Mouse (Mus musculus): ENCODE data around the gene Fastkd5. TPM values are rescaled to one million over a fixed set of nuclear protein-coding genes. Genes with fewer than 3 reads are reported as not detected.

Fastkd5 gene
- polyA plus RNA-seq (2014; fragmentation: Nextera tagmentation; extraction: Ambion mirVana): 23.8 and 24.7 TPM in 2 replicates

DNA sequence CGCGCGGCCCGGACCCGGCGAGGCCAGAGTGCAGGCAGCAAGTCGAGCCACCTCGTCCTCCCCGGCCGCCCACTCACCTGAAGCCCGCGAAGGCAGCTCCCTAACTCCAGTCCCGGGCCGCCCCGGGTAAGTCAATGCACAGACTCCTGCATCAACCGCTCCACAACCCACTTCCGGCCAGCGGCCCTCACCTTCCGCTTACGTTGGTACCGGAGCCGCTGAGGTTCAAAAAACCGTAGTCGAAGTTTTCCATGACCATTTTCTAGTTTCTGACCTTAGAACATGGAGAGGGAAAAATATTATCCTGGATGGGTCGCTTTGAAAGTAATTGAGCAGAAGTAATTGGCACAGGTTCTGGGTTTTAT lies at the start of gene Fastkd5, which contains the start of gene Ubox5:
Gene Fastkd5, minus strand, starts transcription at position 189 of the 365 bp plus-strand sequence.
Gene Ubox5, minus strand, starts transcription at position 200 of the 365 bp plus-strand sequence.
- Histone ChIP-seq H3K4me2 (ENCODE audit: low read depth, low read length) (peak within 1 kb of the TSS; percentile 78), H3K9me3 (replicated peaks; ENCODE audit: control insufficient read depth, low read length) (no peaks in the 10 kb centered on the region), H3K27ac (replicated peaks; ENCODE audit: low read depth, low read length) (no peak within 1 kb of the TSS), H3K27me3 (ENCODE audit: control insufficient read depth, insufficient read depth, low read length) (peaks cover 4% of the 10 kb centered on the region), H3K4me1 (ENCODE audit: control insufficient read depth, insufficient read depth, low read length) (peaks cover 2% of the 10 kb centered on the region; the same call in 1 of the 2 replicates), H3K9ac (replicated peaks; ENCODE audit: low read length) (peak within 1 kb of the TSS; percentile 92), H3K36me3 (replicated peaks; ENCODE audit: control insufficient read depth, insufficient read depth, low read depth, low read length) (no peaks in the 10 kb centered on the region; the same call in 1 of the 2 replicates), H3K4me3 (ENCODE audit: low read depth, low read length) (peak within 1 kb of the TSS; percentile 82)
- WGBS: 0% methylated on average over 25 of the region's 25 CpGs
- DNase-seq (ENCODE audit: low spot score) (peak; percentile 93), ATAC-seq (replicated peaks; ENCODE audit: insufficient number of reproducible peaks, low FRiP score, low TSS enrichment, low read depth) (peak; percentile 67)

- ATAC-seq (replicated peaks; ENCODE audit: insufficient number of reproducible peaks, low FRiP score, low TSS enrichment, low read depth): no peak
- H3K36me3 ChIP-seq (replicated peaks; ENCODE audit: control insufficient read depth, insufficient read depth, low read depth, low read length): peaks cover 11% of the 10 kb centered on the region
- H3K4me3 ChIP-seq (ENCODE audit: low read depth, low read length): no peak overlapping the region
- no peak overlapping the region for H3K9ac ChIP-seq (replicated peaks; ENCODE audit: low read length)
- no peaks in the 10 kb centered on the region for H3K4me1 ChIP-seq (ENCODE audit: control insufficient read depth, insufficient read depth, low read length)
- no peak overlapping the region for H3K27ac ChIP-seq (replicated peaks; ENCODE audit: low read depth, low read length)
- no peak overlapping the region for H3K4me2 ChIP-seq (ENCODE audit: low read depth, low read length)
- no peaks in the 10 kb centered on the region for H3K27me3 ChIP-seq (ENCODE audit: control insufficient read depth, insufficient read depth, low read length)
- WGBS: 94% methylated on average over 12 of the region's 12 CpGs
- no peaks in the 10 kb centered on the region for H3K9me3 ChIP-seq (replicated peaks; ENCODE audit: control insufficient read depth, low read length)
- DNase-seq (ENCODE audit: low spot score): no peak
Observed at GRCm38 (mm10) chr2:130679154-130679553, 49.3 kb upstream of the Fastkd5 start.

DNA sequence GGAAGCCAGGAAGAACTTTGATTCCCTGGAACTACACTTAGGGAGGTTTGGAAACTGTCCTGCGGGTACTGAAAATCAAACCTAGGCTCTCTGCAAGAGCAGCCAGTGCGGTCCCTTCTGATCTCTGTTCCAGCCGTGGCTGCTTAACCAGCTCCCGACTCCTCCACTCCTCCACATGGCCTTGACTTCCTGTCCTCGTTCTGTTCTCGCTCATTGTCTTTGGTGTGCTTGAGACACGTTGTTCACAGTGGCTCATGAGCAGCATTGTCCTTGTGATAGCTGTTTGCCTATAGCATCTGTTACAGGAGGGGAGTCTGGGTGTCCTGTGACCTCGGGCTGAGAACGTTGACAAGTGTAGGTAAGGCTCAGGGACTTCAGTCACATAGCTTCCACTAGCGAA lies 47.4 kb upstream of the Fastkd5 start:
- no peak for DNase-seq (ENCODE audit: low spot score)
- Histone ChIP-seq H3K4me1 (ENCODE audit: control insufficient read depth, insufficient read depth, low read length) (no peaks in the 10 kb centered on the region), H3K36me3 (replicated peaks; ENCODE audit: control insufficient read depth, insufficient read depth, low read depth, low read length) (peaks cover 17% of the 10 kb centered on the region), H3K27me3 (ENCODE audit: control insufficient read depth, insufficient read depth, low read length) (no peaks in the 10 kb centered on the region), H3K9ac (replicated peaks; ENCODE audit: low read length) (no peak overlapping the region), H3K9me3 (replicated peaks; ENCODE audit: control insufficient read depth, low read length) (no peaks in the 10 kb centered on the region), H3K27ac (replicated peaks; ENCODE audit: low read depth, low read length) (no peak overlapping the region), H3K4me3 (ENCODE audit: low read depth, low read length) (no peak overlapping the region), H3K4me2 (ENCODE audit: low read depth, low read length) (no peak overlapping the region)
- no peak for ATAC-seq (replicated peaks; ENCODE audit: insufficient number of reproducible peaks, low FRiP score, low TSS enrichment, low read depth)
- WGBS: 89% methylated on average over 10 of the region's 10 CpGs

- peak; percentile 40 for ATAC-seq (replicated peaks; ENCODE audit: insufficient number of reproducible peaks, low FRiP score, low TSS enrichment, low read depth)
- Histone ChIP-seq H3K4me2 (ENCODE audit: low read depth, low read length) (peak within 1 kb of the TSS; percentile 82), H3K9me3 (replicated peaks; ENCODE audit: control insufficient read depth, low read length) (no peaks in the 10 kb centered on the region), H3K27ac (replicated peaks; ENCODE audit: low read depth, low read length) (peak within 1 kb of the TSS; percentile 32; the same call in 1 of the 2 replicates), H3K27me3 (ENCODE audit: control insufficient read depth, insufficient read depth, low read length) (no peaks in the 10 kb centered on the region), H3K4me1 (ENCODE audit: control insufficient read depth, insufficient read depth, low read length) (0 out of 2 replicates have a peak, but pooled peaks cover 2% of the 10 kb centered on the region), H3K36me3 (replicated peaks; ENCODE audit: control insufficient read depth, insufficient read depth, low read depth, low read length) (no peaks in the 10 kb centered on the region; the same call in 1 of the 2 replicates), H3K9ac (replicated peaks; ENCODE audit: low read length) (peak within 1 kb of the TSS; percentile 77), H3K4me3 (ENCODE audit: low read depth, low read length) (peak within 1 kb of the TSS; percentile 75)
- under 1% methylated on average over 31 of the region's 31 CpGs for whole genome bisulfite sequencing
- peak; percentile 94 for DNase-seq (ENCODE audit: low spot score)
Observed at GRCm38 (mm10) chr2:130667559-130667958, 37.7 kb upstream of the Fastkd5 start, which contains the start of gene Itpa. Gene Itpa (plus strand): TSS chr2:130667610.

DNA sequence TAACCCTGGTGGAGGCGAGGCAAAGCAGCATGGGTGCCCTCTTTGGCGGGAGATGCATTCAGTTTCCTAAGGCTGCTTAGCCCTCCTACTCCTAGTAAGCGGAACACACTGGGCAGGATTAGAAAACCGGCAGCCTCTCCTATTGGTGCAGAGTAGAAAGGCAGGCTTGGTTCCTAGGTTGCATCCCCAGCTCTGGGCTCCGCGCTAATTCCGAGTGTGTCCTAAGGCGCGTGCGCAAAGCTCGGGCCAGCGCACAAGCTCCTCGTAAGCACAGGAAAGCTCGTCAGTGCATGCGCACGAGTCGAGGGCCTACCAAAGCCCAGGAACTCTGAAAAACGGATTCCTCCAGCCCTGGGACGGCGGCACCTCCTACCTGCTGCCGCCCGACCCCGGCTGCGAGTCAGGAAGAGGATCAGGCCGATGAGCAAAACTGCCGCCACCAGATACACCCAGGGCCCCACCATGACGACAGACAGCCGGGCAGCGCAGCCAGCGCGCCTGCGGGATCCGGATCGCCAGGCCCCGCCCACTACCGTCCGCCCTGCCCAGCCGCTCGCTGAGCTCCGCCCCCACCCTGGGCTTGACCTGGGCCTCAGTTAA lies 34.4 kb upstream of the Fastkd5 start, which contains the start of gene Ddrgk1:
Gene Ddrgk1, minus strand, starts transcription at position 558 of the 600 bp plus-strand sequence.
- ATAC-seq (replicated peaks; ENCODE audit: insufficient number of reproducible peaks, low FRiP score, low TSS enrichment, low read depth) (peak; percentile 94), DNase-seq (ENCODE audit: low spot score) (peak; percentile 97)
- WGBS: under 1% methylated on average over 40 of the region's 40 CpGs
- peak within 1 kb of the TSS; percentile 94 for H3K27ac ChIP-seq (replicated peaks; ENCODE audit: low read depth, low read length)
- peak within 1 kb of the TSS; percentile 50 for H3K4me2 ChIP-seq (ENCODE audit: low read depth, low read length)
- peak within 1 kb of the TSS; percentile 61 for H3K4me3 ChIP-seq (ENCODE audit: low read depth, low read length)
- H3K27me3 ChIP-seq (ENCODE audit: control insufficient read depth, insufficient read depth, low read length): no peaks in the 10 kb centered on the region
- peak within 1 kb of the TSS; percentile 94 for H3K9ac ChIP-seq (replicated peaks; ENCODE audit: low read length)
- H3K4me1 ChIP-seq (ENCODE audit: control insufficient read depth, insufficient read depth, low read length): 0 out of 2 replicates have a peak, but pooled peaks cover 2% of the 10 kb centered on the region
- no peaks in the 10 kb centered on the region for H3K9me3 ChIP-seq (replicated peaks; ENCODE audit: control insufficient read depth, low read length)
- H3K36me3 ChIP-seq (replicated peaks; ENCODE audit: control insufficient read depth, insufficient read depth, low read depth, low read length): peaks cover under 1% of the 10 kb centered on the region

DNA sequence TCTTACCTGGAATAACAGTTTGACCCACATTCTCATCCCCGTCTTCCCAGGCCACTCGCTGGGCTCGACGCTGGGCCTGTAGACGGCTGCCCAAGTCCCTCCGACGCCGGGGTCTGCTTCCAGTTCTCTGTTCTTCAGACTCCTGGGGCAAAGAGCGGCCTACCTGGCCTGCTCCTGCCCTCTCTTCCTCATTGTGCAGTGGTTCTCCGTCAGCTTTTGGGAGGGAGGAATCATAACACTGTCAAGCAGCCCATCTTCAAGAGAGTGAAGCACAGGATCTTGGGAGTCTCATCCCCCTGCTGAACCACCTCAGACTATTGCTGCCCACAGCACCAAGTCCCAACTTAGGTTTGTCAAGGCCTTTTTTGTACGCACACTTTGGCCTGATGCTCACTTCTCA lies 33.5 kb upstream of the Fastkd5 start:
- Histone ChIP-seq H3K4me3 (ENCODE audit: low read depth, low read length) (peak overlapping the region; percentile 4; the same call in 1 of the 2 replicates), H3K27me3 (ENCODE audit: control insufficient read depth, insufficient read depth, low read length) (no peaks in the 10 kb centered on the region), H3K4me2 (ENCODE audit: low read depth, low read length) (peak overlapping the region; percentile 50), H3K9ac (replicated peaks; ENCODE audit: low read length) (peak overlapping the region; percentile 94), H3K27ac (replicated peaks; ENCODE audit: low read depth, low read length) (no peak overlapping the region), H3K9me3 (replicated peaks; ENCODE audit: control insufficient read depth, low read length) (no peaks in the 10 kb centered on the region), H3K4me1 (ENCODE audit: control insufficient read depth, insufficient read depth, low read length) (0 out of 2 replicates have a peak, but pooled peaks cover 1% of the 10 kb centered on the region), H3K36me3 (replicated peaks; ENCODE audit: control insufficient read depth, insufficient read depth, low read depth, low read length) (peaks cover 3% of the 10 kb centered on the region)
- 90% methylated on average over 11 of the region's 11 CpGs for WGBS
- ATAC-seq (replicated peaks; ENCODE audit: insufficient number of reproducible peaks, low FRiP score, low TSS enrichment, low read depth): no peak
- no peak for DNase-seq (ENCODE audit: low spot score)

DNA sequence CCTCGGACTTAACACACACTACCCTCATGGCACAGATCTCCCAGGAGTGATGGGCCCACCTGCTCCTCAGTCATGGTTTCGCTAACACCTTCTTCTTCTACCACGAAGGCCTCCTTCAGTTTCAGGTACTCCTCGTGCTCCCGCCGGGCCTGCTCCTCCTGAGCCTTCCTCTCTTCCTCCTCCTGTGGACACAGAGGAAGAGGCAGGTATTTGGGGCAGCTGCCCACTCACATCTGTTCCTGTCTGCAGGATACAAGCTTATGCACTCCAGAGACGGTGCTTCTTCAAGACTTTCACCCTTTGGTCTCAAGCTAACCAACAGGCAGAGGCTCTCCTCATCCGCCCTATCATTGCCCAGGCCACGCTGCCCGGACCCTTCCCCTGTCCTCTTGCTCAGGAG lies 28.7 kb upstream of the Fastkd5 start:
- Histone ChIP-seq H3K27me3 (ENCODE audit: control insufficient read depth, insufficient read depth, low read length) (no peaks in the 10 kb centered on the region), H3K36me3 (replicated peaks; ENCODE audit: control insufficient read depth, insufficient read depth, low read depth, low read length) (peaks cover 7% of the 10 kb centered on the region), H3K4me1 (ENCODE audit: control insufficient read depth, insufficient read depth, low read length) (no peaks in the 10 kb centered on the region), H3K4me3 (ENCODE audit: low read depth, low read length) (no peak overlapping the region), H3K9ac (replicated peaks; ENCODE audit: low read length) (no peak overlapping the region), H3K9me3 (replicated peaks; ENCODE audit: control insufficient read depth, low read length) (no peaks in the 10 kb centered on the region), H3K4me2 (ENCODE audit: low read depth, low read length) (no peak overlapping the region), H3K27ac (replicated peaks; ENCODE audit: low read depth, low read length) (no peak overlapping the region)
- ATAC-seq (replicated peaks; ENCODE audit: insufficient number of reproducible peaks, low FRiP score, low TSS enrichment, low read depth) (no peak), DNase-seq (ENCODE audit: low spot score) (no peak)
- WGBS: 94% methylated on average over 10 of the region's 10 CpGs

- H3K36me3 ChIP-seq (replicated peaks; ENCODE audit: control insufficient read depth, insufficient read depth, low read depth, low read length): peaks cover 7% of the 10 kb centered on the region
- DNase-seq (ENCODE audit: low spot score) (no peak), ATAC-seq (replicated peaks; ENCODE audit: insufficient number of reproducible peaks, low FRiP score, low TSS enrichment, low read depth) (no peak)
- H3K4me1 ChIP-seq (ENCODE audit: control insufficient read depth, insufficient read depth, low read length): no peaks in the 10 kb centered on the region
- H3K9me3 ChIP-seq (replicated peaks; ENCODE audit: control insufficient read depth, low read length): no peaks in the 10 kb centered on the region
- H3K4me2 ChIP-seq (ENCODE audit: low read depth, low read length): no peak overlapping the region
- no peaks in the 10 kb centered on the region for H3K27me3 ChIP-seq (ENCODE audit: control insufficient read depth, insufficient read depth, low read length)
- H3K9ac ChIP-seq (replicated peaks; ENCODE audit: low read length): no peak overlapping the region
- 87% methylated on average over 6 of the region's 6 CpGs for WGBS
- H3K27ac ChIP-seq (replicated peaks; ENCODE audit: low read depth, low read length): no peak overlapping the region
- no peak overlapping the region for H3K4me3 ChIP-seq (ENCODE audit: low read depth, low read length)
Observed at GRCm38 (mm10) chr2:130657541-130657940, 27.7 kb upstream of the Fastkd5 start.

Data from embryonic facial prominence, embryonic 11.5 days (tissue).